Mouse (Mus musculus): ENCODE measurements around the gene Grk2.

The Grk2 gene

DNA sequence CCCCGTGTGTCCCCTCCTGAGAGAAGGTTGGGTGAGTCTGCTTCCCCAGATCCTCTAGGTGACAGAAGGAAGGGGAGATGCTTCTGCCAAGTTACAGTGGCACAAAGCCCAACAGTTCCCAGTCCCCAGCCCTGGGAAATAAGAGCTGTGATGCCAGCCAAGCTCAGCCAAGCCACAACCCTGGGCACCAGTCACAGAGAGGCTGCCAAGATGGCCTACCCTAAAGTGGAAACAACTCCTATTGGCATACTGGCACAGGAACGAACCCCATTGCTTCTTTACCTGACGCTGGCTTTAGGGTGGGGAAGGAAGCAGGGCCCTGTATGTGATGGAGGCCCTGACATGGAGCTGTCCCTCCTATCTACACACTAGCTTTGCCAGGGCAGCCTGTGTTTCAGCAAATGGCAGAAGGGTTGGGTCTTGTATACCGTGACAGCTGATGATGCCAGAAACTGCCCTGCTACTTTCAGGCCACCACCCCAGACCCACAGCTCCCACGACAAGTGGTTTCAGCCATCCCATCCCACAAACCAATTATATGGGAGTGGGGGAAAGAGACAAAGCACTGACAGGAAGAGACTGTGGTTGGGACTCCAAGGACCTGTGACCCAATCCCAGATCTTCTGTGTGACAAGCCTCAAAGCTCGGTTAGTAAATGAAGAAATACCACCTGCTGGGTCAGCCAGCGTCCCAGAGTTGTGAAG, 2.9 kb downstream of the Grk2 start:
- DNase-seq (ENCODE audit: low spot score) = no peak

DNA sequence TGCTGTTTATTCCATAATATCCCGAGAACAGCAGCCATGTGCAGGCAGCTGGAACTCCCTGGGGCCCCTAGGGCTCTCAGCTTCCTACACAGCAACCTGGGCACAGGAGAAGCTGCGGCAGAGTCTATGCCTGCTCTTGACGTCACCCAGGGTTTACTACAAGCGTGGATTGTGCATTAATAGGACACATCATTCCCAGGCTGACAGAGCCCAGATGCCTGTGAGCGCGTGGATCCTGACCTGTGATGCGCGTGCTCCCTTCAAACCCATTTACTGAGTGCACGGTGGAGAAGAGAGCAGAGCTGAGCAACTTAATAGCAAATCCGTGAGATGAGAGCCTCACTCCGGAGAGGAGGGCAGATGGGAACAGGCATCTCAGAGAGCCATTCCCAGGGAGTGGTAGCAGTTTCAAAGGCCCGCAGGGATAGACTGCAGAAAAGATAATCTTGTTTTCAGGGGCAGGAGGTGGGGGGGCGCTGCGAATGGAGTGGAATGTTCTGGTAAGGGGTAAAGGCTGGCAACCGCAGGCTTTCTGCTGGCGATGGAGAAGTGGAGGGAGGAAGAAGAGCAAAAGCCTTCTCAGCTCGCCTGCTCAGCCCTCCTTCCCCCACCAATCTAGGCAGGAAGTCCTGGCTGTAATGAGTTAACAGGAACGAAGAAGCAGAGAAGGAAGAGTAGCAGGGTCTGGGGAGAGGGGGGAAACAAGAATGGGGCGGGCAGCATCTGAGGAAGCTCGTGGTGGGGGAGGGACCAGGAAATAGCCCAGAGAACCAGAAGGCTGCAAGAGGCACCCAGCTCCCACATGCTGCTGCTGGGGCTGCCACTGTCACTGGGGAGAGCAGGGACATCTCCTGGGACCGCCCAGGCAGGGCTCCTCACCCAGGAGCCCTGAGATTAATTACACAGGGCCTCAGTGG, 4.0 kb downstream of the Grk2 start:
- peak; percentile 77 for DNase-seq (ENCODE audit: low spot score)

DNA sequence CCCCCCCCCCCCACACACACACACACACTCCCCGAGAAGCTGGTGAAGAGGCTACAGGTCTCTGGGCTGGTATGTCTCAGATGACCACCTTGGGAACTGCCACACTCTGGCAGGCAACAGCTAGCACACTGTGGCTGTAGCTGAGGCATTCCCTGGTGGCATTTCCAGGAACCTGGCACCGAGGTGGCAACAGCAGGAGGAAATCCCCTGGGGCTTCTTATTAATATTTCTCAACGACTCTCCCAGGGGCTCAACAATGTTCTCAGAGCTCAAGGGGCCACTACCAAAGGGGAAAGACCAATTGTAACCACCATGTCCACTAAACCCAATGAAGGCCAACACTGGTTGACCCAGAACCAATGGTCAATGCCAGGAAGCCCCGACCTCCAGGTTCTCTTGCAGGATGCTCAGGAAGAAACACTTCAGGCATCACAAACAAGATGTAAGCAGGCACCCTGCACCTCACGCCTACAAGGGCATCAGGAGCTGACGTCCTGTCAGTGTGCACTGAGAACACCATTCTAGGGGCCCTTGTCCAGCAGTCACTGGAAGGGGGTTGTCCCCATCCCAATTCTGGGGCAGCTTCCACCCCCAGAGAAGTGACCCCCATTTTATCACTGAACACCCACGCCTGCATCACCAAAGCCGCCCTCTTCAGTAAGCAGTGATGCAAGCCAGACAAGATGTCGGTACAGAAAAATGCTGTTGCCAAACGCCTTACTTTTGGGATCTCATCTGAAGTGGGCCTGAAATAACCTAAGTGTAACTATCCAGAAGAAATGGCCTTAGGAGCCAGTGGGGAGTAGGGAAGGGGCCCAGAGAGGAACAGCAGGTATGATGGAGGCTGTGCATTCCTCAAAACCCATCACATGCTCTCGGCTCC, 4.9 kb downstream of the Grk2 start:
- no peak for DNase-seq (ENCODE audit: low spot score)

DNA sequence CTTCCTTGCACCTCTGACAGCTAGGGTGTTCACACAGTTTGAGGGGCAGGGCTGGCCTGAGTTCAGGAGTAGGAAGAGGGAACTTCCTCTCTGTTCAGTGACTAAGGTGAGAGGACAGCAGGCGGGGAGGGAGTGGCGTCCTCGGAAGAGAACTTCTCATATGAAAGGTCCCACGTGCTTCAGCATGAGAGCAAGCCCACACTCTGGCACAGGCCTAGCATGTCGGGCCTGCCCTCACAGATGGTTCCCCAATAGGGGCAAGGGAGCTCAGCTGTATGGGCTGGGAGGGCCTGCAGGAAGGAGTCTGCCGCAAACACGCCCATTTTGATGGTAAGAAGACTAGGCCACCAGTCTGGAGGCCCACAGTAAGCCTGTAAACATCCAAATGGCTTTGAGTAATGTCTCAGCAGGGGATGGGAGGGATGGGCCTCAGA, 5.7 kb downstream of the Grk2 start:
- DNase-seq (ENCODE audit: low spot score) = peak; percentile 80

DNA sequence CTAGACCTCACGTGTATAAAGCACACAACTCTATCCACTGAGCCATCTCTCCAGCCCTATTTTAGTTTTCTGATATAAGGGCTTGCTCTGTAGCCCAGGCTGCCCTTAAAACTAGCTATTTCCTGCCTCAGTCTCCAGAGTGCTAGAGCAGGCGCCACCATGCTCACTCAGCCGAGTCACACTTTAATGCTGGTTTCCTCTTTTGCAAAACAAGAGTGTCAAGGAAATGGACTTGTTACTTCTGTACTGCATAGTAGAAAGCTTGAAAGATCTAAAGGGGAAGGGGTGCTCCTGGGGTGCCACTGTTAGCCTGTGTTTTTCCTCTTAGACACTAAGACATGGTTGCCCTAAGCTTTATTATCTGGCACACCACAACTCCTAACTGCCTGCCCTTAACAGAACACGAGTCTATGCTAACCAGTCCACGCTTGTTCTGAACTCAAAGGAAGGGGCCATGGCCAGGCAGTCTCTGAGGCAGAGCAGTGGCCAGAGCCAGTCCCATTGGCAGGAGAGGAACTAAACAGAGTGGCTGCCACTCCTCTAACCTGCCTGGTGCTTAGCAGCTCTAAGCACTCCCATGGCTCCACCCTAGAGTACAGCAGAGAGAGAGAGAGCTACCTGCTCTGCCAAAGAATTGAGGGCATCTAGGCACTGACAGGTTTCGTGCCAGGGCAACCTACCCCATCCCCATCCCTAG, 6.3 kb downstream of the Grk2 start:
- peak; percentile 45 for DNase-seq (ENCODE audit: low spot score)

DNA sequence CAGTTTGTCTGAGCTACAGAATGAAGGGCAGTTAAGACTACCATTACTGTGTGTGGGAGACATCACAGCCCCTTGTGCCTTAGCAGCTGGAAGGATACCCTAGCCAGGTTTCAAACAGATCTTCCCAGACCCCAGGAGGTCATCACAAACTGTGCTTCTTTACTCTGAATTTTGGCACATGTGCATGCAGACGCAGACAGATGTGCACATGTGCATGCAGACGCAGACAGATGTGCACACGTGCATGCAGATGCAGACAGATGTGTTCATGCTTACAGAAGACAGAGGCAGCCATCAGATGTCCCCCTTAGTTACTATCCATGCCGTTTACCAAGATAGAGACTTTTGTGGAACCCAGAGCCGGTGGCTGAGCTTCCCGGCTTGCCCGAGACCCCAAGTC, 6.9 kb downstream of the Grk2 start:
- DNase-seq (ENCODE audit: low spot score) = no peak

DNA sequence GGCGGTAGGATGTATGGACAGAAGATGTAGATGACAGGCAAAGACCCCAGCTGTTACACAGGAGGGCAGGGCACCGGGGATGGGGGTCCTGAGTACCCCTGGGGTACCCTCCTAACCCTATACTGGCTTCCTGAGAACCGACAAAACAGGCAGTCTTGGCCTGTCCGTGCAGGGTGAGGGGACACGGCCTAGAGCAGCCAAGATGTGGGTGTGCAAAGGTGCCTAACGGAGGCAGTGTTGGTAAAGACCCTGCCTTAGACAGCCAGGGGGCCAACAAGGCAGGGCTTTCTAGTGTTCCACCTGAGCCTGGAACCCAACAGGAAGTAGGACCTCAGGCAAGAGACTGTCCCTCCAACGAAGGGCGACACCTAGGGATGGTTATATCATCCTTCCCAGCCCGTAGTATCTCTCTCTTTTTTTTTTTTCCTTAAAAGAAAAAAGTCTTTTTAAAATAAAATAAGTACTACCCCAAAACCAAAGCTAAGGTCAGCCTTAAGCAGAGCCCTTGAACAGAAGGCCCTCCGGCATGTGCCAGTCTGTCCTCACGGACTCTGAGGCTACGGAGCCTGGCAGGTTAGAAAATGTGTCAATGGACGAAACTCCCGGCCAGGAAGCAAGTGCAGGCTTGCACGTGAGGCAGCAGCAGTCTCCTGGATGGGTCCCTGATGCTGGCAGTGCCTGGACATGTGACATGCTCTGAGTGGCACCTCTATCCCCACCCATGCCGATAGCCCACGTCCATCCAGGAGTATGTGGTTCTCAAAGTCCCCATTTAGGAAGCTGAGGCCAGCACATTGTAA, 7.5 kb downstream of the Grk2 start:
- DNase-seq (ENCODE audit: low spot score) = no peak

DNA sequence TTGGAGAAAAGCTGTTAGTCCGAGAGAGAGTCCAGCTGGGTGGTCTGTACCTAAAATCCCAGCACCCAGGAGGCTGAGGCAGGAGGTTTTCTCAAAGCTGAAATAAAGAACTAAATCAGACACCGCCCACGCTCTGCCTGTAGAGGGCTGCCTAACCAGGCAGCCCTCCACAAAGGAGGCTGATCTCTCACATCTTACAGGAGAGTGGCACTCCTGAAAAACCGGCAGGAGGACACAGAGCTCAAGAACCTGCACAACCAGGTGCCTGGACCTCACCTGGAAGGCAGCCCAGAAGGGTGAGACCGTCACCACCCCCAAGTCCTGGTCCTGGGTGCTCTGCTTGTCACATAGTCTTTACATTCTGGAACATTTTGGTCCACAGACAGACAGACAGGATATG, 8.2 kb downstream of the Grk2 start:
- DNase-seq (ENCODE audit: low spot score) = no peak

DNA sequence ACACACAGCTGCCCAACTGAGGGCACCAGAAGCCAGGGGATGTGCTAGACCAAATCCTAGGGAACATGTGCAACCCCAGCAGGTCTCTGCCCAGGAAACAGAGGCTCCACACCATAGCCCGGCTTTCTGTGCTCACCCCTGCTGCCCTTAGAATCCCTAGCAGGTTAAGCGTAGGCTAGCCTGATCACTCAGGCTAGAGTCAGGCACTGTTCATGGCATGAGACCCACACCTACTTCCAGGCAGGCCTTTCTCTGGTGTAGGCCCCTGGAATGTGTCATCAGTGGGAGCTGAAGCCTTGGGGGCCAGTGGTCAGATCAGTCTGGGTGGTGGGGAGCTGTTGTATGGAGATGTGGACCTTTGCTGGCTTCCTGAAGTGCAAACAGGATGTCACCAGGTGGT, 9.4 kb downstream of the Grk2 start:
- DNase-seq (ENCODE audit: low spot score) = no peak

DNA sequence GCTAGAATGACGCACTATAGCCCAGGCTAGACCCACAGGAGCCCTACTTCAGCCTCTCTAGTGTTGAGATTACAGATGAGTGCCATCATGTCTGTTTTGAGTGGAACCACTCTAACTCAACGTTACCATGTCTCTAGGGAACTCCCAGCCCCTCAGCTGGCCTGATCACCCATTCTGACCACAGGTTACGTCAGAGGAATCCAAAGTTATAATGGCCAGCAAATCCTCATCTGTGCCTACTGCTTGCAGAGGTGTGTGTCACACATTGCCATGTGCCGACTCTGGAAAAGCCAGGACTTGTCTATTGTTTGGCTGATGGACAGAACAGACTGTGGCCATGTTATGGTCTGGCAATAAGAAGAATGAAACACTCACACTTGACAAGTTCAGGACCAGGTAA, 10.6 kb downstream of the Grk2 start:
- no peak for DNase-seq (ENCODE audit: low spot score)

DNA sequence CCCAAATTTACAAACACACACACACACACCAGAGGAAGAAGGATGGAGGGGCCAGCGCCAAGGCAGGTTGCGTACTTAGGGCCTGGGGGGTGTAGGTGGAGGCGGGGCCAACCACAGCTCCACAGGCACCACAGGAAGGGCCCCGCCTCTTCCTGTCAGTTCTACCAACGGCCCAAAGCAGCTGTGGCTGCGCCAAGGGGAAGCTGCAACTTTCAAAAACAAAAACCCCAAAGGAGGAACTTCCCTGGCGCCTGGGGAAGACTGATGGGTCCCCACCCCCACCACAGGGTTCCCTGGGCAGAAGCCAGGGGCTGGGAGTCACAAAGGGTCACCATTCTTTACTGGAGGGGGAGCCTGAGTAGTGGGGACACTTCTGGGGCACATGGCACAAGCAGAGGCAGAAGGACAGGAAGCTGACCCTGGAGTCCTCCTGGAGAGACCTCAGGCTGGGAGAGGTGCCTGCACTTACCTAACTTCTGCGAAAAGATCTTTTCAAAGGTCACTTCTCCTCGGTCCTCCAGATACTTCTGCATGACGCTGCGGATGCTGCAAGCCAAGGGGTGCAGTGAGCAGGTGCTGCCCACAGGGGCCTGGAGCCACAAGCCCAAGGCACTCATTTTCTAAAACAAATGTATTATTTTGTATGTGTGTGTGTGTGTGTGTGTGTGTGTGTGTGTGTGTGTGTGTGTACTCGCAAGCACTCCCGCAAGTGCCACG, 11.5 kb downstream of the Grk2 start:
- peak; percentile 90 for DNase-seq (ENCODE audit: low spot score)

DNA sequence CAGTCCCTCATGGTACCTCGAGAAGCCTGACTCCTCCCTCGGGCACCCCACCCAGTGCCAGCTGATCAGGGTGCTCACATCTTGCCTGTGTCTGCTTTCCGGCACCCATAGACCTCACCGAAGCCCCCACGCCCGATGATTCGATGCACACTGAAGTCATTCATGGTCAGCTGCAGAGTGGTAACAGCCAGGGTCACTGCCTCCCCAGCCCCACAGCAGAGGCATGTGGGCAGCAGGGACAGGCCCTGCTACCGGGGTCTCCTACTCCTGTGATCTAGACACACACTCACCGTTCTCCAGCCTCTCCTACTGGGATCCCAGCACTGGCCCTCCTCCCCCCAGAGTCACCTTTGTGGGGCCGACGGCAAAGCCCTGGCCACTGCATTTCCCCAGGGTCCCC, 14.9 kb downstream of the Grk2 start:
- DNase-seq (ENCODE audit: low spot score) = no peak

DNA sequence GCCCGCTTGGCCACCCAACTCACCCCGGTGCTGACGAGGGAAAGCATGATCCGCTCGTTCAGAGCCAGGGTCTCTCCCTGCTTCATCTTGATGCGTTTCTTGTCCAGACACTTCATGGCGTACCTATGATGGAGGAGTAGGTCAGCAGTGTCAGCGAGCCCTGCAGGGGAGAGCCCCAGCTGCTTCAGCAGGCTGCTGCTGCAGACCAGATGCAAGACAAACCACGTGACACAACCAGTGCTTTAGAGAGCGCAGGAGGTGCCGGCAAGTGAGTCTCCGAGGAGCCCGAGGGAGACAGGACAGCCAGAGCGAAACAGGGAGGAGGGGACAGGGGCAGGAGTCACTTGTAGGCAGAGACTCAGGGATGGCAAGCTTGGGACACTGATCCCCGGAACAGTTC, 15.3 kb downstream of the Grk2 start:
- no peak for DNase-seq (ENCODE audit: low spot score)

DNA sequence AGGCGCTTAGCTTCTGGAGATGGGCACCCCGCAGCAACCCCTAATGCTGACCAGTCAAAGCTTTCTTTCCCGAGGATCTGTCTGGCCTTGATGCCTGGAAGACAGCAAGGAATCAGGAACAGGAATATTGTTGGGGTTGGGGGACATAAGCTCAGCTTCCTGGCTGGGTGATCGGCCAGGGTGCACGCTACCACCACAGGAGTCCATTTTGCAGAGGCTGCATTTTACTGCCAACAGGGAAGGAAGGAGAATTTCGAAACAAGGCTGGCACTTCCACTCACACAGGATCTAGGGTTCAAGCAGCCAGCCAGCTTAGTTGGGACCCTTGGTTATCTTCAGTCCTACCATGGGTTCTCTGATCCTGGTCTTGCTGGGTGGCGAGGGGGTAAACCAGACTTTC, 22.4 kb downstream of the Grk2 start:
- DNase-seq (ENCODE audit: low spot score) = no peak

DNA sequence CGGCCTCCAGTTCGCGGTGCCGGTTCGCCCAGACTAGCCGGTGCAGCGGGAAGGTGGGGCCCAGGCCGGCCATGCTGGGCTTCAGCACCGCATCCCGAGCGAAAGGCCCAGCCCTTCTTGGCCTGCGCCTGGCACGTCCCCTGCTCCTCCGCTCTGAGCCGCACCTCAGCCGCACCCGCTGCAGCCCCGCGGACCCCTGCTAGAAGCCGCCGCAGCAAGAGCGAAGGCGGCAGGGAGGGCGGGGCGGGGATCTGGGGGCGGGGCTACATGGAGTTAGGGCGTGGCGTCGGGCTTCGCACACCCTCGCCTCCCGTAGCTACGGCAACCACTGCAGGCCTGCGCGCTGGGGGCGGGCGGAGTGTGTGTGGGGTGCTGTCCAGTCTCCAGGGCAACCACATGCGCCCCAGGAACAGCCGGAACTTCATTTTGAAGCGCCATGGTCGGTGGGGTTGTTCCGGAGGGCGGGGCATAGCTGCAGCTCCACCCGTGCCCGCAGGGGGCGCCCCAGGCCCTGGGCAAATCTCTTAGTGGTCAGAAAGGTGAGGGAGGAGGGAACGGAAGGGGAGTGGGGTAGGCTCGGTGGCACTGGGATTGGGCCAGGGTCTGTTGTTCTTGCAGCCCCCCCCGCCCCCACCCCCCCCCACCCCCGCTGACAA, 23.0 kb downstream of the Grk2 start, which contains the start of gene Ankrd13d:
TSS of gene Ankrd13d (minus strand) at position 240 of the 656 bp plus-strand sequence.
- peak; percentile 90 for DNase-seq (ENCODE audit: low spot score)

DNA sequence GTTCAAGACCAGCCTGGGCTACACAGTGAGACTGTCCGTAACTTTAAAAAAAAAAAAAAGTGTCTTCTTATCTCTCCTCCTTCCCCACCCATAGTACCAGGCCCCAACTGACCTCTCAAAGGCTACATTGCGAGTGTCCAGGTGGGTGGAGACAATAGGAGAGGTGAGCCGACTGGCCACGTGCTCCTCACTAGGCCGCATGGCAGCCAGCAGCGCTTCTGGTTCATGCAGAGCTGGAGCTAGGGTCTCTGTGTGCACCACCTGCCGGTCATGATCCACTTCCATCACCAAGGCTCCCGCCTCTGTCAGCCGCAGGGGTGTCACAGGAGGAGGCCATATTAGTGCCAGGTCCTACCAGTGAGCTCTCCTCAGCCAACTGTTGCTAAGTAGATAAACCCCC, 25.6 kb downstream of the Grk2 start:
- DNase-seq (ENCODE audit: low spot score) = no peak

DNA sequence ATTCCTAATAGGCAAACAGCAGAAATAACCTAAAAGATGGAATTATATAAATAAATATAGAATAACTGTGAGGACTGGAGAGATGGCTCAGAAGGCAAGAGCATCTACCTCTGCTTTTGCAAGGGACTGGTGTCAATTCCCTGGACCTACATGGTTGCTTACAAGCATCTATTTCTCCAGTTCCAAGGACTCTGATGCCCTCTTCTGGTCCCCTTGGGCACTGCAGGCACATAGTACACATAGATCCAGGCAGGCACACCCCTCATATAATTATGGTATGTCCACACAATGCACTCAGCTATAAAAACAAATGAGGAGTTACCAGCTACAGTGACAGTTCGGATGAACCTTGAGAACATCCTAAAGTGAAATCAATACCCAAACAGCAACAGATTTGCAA, 26.5 kb downstream of the Grk2 start:
- DNase-seq (ENCODE audit: low spot score) = no peak

DNA sequence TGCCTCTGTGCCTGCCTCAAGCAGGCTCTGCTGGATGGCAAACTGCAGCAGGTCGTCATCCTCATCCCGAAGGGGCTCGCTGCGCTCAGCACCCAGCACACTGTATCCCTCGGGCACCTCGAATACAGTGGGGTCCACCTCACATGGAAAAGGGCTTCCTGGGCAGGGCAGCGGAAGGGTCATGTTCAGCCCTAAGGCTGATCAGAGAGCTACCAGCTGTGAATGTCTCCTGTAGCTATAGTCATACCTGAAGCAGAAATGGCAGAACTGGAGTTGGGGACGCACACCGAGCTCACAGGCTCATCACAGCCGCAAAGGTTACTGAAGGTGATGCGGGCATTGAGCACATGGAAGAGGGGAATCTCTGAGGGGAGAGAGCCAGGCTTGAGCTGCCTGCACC, 35.0 kb downstream of the Grk2 start:
- DNase-seq (ENCODE audit: low spot score) = no peak

DNA sequence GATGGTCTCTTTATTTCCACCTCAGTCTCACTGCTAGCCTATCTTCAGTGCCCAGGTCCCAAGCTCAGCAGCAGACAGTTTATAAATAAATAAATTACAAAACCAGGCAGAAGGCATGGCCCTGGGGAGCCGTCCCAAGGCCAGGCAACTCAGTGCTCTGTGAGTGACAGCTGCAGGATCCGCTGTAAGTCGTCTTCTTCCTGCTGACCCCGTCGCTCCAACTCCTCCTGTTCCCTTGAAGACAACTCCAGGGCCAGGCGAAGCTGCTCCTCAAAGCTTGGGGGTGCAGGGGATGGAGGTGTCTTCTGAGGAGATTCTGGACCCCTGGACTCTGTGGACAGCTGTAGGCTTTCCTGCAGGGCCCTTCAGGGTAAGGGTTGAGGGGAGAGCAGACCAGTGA, 35.8 kb downstream of the Grk2 start:
- DNase-seq (ENCODE audit: low spot score) = no peak

Measured in lung, postnatal 25 days (tissue).